Mouse (Mus musculus) G1E-ER4 (cell line): ENCODE measurements around the gene Rere. TPM values are rescaled to one million over a fixed set of nuclear protein-coding genes. Genes with fewer than 3 reads are reported as not detected.

Experiments
- GATA1 ChIP-seq: IDR thresholded peaks from one replicate; pipeline ENCODE4 v1.8.0; 2012; ENCODE audit warnings: low read length, inconsistent platforms
- polyA plus RNA-seq: library from polyadenylated mRNA; stranded (reverse); fragments of >175 nt; gene quantifications from 2 replicates; pipeline ENCODE4 v1.2.3, GENCODE M21; 2012

Gene Rere
- polyA plus RNA-seq, 1 experiment: 282 TPM

DNA sequence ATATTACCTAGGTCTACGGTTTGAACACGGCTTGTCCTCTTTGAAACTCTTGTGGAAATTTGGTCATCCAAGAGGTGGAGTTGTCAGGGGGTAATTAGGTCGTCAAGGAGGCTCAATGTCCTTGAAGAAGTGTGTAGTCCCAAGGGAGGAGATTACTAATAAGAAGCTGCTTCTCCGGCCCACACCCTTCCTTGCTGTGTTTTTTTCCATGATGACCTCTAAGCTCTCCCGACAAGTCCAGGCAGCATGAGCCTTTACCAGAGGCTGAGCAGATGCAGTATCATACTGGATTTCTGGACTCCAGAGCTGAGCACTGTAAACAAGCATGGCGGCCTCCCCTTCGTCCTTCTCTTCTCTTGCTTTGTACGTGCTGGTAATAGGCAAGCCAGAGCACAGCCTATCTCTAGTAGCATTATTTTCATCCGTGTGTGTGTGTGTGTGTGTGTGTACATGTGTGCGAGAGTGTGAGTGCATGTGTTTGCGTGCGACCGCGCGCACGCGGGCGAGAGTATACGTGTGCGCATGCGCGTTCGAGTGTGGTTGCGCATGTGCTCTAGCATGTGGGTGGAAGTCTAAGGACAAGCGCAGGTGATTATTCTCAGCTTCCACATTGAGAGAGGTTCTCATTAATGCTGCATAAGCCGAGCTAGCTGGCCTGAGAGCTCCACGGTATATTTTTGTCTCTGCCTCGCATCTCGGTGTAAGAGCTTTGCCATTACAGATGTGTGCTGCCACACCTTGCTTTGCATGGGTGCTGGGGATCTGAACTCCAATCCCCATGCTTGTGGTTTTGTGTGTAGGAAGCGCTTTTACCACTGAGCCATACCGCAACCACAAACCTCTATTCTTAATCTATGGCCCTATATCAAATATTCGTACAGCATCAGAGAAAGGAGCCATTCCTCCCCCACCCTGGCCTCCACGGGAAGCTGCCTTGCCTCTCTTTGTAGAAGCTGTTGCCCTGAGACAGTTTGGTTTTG is 12.5 kb upstream of the Rere start:
- peak; percentile 14 for TF ChIP-seq GATA1

DNA sequence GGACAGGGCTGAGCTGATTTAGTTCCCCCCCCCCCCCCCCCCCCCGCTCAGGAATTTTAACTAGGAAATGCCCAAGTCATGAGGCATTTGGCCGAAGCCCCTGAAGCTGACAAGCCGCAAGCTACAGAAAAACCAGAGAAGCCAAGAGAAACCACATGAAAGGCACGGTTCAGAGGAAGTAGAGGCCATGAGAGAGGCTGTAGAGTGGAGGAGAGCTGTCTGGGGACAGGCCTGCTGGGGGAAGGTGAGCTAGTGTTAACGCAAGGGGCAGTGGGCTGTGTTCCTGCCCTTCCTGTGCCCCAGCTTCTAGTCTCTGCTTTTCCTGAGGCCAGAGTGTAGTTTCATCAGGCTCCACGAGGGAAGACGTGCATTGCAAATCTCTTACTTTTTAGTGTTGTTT is 11.8 kb upstream of the Rere start:
- no peak for TF ChIP-seq GATA1

DNA sequence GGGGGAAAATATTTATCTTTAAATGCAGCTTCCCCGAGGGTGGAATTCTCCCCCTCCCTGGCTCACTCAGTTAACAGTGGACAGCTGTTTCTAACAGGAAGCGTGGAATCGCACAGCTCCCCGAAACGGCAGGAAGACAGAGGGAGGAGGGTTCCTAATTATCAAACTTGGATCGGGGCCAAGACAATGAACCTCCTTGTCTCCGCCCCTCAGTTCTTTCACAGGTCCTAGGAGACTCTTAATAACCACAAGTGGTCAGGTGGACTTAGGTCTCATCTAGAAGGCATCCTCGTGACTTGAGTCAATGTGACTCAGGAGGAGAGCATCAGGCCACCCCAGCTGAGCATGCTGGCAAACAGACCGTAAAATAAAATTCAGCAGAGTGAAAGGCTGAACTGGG is 8.7 kb upstream of the Rere start:
- TF ChIP-seq GATA1: peak; percentile 43

DNA sequence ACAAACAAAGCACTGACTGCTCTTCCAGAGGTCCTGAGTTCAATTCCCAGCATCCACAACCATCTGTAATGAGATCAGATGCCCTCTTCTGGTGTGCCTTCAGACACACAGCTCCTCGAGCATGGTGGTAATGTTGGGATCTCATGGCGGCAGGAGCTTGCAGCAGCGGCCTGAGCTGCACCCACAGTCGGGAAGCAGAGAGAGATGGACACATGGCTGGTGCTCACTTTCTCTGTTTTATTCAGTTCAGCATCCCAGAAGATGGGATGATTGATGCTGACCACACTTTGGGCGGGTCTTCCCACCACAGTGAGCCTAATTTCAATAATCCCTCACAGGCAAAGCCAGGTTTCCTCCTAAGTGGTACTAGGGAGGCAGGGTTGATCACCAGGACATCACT is 5.9 kb upstream of the Rere start:
- TF ChIP-seq GATA1: no peak

DNA sequence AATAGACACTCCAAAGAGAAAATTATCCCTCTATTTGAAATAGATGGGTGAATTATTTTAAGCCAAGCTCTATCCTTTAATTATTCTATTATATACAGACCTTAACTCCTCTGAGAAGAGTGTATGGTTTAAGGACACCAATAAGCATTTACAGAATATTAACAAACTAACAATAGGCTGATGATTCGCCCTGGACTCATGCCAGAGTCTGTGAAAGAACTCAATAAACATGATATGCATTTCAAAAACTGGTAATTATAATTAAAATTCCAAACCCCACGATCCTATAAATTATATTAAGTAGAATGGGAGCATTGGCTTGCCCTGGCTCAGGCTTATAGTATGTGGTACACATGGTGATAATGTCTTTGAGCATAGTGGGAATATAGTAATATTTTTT is 1.4 kb upstream of the Rere start:
- TF ChIP-seq GATA1: no peak

DNA sequence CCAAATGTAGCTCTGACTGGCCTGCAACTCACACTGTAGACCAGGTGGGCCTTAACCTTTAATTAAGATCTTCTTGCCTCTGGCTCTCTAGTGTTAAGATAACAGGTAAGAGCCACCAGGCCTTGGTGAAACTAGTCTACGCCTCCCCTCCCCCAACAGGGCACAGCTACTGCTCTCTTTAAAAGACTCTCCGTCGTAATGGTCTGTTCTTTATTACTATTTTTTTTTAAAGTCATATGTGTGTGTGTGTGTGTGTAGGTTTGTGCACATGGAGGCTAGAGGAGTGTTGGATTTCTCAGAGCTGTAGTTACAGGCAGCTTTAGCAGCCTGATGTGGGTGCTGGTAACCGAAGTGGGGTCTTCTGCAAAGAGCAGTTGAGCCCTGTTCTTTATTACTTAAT is 987 bp upstream of the Rere start:
- TF ChIP-seq GATA1: no peak

DNA sequence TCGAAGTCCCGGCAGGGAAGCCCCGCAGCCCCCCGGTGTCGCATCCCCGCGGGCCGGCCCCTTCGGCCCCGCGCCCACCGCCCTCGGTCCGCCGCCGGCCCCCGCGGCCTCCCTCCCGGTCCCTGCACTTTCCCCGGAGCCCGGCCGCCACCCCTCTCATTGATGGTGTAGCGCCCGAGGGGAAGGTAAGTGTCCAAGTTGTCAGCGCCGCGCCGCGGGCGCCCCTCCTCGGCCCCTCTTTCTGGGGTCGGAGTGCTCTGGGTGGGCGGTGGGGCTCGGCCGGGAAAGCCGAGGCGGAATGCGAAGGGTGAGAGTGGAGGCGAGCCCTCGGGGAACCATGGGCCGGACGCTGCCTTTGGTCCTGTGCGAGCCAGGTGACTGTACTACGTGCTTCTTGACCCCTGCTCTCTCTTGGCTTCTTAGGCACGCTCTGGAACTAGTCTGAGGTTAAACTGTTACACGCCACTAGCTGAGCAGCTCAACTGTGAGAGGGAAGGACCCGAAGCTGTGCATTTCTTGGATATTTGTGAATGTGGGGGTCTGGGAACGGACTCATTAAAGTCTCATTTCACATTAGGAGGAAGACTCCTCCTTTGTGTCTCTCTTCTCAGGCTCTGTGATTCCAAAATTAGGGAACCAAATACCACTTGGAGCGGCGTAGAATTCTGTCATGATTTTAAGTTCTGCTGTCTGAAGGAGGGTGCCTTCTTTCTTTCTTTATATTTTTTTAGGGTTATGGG is 615 bp downstream of the Rere start:
- TF ChIP-seq GATA1: no peak

DNA sequence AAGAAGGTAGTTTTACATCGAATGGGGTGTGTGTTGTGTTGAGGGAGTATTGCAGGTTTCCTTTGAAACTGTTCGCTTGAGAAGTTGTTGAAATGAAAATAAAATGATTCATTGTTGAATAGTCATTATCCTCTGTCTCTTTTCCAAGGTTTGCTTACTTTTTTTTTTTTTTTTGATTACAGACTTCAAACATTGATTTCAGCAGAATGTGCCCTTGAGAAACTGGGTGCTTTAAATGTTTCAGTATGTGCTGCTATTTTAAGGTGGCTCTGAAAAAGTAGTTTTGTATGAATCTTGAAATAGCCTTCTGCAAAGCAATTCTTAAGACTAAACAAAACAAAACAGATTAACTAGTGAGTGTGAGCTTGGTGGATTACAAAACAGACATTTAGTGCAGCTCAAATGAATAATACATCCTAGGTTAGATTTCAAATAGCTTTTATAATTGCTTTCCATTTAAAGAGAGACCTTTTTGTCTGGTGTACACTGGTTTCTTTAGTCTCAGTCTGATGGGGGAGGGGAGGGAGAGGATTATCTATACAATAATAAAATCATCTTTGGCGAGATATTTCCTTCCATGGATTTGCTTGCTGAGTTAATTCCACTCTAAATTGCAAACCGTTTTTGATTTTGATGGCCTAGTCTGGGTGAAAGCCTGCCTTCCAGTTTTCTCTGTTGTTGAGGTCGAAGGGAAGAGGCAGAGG is 1.3 kb downstream of the Rere start:
- no peak for TF ChIP-seq GATA1

DNA sequence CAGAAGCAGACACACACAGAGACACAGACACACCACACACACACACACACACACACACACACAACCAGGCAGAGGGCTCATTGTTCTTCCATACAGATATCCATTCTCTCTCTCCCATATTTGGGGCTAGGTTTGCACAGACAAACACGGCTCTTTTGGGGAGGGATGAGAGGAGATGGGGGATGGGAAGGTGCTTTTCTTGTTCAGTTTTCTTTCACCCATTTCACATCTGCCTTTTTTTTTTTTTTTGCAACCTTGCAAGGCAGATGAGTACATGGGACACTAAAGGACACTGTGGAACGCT is 1.8 kb downstream of the Rere start:
- no peak for TF ChIP-seq GATA1

DNA sequence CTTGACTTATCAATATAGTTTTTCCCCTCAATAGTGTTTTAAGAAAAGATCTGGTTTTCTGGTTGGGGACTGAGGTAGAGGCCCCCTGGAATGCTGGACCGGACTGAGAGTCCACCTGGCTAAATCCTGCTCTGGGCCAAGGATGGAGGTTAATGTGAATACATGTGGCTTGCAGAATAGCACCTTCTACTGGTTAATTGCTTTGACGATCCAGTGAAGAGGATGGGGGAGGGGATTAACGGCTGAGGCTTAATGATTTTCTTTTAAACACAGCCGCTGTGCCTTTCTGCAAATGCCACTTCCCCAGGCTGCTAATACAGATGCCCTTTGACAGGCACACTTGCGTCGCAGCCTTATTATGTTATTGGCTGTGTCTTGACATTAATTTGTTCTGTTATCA is 2.5 kb downstream of the Rere start:
- TF ChIP-seq GATA1: no peak

DNA sequence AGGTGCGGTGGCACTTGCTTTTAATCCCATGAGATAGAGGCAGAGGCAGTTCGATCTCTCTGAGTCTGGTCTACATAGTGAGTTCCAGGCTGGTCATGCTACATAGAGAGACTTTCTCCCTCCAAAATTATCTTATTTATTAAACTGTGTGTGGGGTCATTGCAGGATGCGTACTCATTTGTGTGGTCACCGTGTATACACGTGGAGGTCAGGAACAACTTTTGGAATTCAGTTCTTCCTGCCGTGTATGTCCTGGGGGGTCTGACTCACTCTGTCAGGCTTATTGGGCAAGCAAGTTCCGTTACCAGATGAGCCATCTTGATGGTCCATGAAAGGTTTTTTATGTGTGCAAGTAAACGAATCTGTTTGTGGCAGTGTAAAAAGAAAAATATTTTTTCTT is 5.5 kb downstream of the Rere start:
- no peak for TF ChIP-seq GATA1

DNA sequence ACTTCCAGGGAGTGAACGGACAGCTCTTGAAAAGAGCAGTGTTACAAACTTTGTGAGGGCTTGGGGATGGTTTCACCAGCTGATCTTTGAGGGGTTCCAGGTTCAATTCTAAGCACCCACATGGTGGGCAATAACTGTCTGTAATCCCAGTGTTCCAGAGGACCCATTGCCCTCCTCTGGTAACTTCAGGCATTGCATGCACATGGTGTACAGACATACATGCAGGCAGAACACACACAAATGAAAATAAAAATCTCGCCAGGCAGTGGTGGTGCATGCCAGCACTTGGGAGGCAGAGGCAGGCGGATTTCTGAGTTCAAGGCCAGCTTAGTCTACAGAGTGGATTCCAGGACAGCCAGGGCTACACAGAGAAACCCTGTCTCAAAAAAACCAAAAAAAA is 10.5 kb downstream of the Rere start:
- no peak for TF ChIP-seq GATA1

DNA sequence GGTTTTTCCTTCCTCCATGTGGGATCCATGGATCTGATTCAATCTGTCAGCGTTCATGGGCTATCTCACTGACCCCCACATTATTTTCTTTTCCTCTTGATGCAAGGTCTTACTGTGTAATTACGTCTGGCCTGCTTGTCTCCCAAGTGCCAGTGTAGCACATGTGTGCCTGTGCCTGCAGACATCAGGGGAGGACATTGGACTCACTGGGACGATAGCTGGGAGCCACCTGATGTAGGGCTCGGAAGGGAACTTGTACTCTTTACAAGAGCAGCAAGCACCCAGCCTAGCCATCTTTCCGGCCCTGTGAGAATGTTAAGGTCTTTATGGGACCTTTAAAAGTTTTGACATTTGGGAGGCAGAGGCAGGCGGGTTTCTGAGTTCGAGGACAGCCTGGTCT is 13.4 kb downstream of the Rere start:
- TF ChIP-seq GATA1: no peak

DNA sequence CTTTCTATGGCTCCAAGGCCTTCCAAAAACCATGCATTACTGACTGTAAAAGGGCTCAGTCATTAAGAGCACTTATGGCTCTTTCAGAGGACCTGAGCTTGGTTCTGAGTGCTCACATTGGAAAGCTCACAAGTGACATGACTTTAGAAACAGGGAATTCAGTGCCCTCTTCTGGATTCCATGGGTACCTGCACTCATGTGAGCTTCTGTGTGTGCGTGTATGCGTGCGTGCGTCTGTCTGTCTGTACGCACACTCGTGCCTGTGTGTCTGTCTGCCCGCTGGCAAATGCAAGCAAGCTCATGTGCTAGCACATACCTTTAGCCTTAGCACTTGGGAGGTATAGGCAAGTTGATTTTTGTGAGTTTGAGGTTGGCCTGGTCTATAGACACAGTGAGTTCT is 14.5 kb downstream of the Rere start:
- TF ChIP-seq GATA1: no peak

DNA sequence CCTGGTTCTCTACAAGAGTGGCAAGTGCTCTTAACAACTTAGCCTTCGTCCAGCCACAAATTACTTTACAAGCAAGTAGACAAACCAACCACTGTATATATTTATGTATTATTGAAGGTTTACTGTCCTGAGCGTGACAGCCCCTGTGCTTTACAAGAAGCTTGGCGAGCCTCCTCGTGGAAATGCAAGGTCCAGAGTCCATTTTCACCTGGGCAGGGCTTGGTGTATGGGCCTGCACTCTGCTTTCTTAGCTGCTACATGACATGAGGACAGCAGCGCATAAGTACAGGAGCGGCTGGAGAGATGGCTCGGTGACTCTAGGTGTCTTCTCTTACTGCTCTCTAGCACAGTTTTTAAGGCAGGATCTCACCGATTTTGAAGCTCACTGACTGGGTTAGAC is 21.3 kb downstream of the Rere start:
- no peak for TF ChIP-seq GATA1

DNA sequence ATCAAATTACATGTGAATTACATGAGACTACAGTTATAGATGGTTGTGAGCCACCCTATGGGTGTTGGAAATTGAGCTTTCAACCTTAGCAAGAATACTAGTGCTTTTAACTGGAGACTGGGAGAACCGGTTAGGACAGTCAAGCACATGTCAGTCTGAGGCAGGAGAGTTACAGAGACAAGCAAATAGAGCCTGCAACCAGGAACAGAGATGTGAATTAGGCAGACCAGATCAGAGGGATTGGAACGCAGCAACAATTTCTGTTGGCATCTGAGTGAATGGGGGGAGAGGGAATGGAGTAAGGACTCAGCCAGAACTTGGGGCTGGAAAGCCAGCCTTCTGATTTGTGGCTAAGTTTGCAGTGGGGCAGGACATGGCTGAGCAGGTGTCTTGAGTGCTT is 25.3 kb downstream of the Rere start:
- TF ChIP-seq GATA1: no peak
